Mouse (Mus musculus) midbrain, postnatal 0 days (tissue): ENCODE measurements around the gene Hcls1. TPM values are rescaled to one million over a fixed set of nuclear protein-coding genes. Genes with fewer than 3 reads are reported as not detected.
A peak's percentile ranks its signal among the peaks of the same experiment; 100 is the strongest.

Experiments used
- ATAC-seq: fragments of 200-750 bp; cut with Nextera tagmentation; 2 replicates; pipeline ENCODE4 v1.8.0; 2017; ENCODE audit warnings: moderate number of reproducible peaks, mild to moderate bottlenecking, moderate TSS enrichment, moderate library complexity; ENCODE audit not compliant: low FRiP score
- DNase-seq: peaks from one replicate; pipeline ENCODE4 v3.0.0-alpha.2; 2015; ENCODE audit warnings: low spot score
- H3K27ac ChIP-seq: fragments of 300-500 bp; sonication (generic); 2 replicates; pipeline ENCODE4 v1.5.1; 2014; ENCODE audit warnings: low read depth, mild to moderate bottlenecking, low read length, mixed read lengths
- H3K27me3 ChIP-seq: fragments of 300-500 bp; sonication (generic); 2 replicates; pipeline ENCODE4 v1.6.1; 2014; ENCODE audit warnings: low read length, control low read depth, mixed read lengths; ENCODE audit not compliant: insufficient read depth
- H3K36me3 ChIP-seq: fragments of 300-500 bp; sonication (generic); 2 replicates; pipeline ENCODE4 v1.6.1; 2014; ENCODE audit warnings: low read length, control low read depth, mixed read lengths; ENCODE audit not compliant: insufficient read depth
- H3K4me1 ChIP-seq: fragments of 300-500 bp; sonication (generic); 2 replicates; pipeline ENCODE4 v1.6.1; 2014; ENCODE audit warnings: mild to moderate bottlenecking, control low read depth, antibody characterized with exemption, low read length, mixed read lengths; ENCODE audit not compliant: insufficient read depth
- H3K4me2 ChIP-seq: fragments of 300-500 bp; sonication (generic); 2 replicates; pipeline ENCODE4 v1.6.1; 2014; ENCODE audit warnings: low read depth, mild to moderate bottlenecking, low read length, mixed read lengths; ENCODE audit not compliant: poor library complexity, severe bottlenecking
- H3K4me3 ChIP-seq: fragments of 300-500 bp; sonication (generic); 2 replicates; pipeline ENCODE4 v1.5.1; 2014; ENCODE audit warnings: low read depth, mild to moderate bottlenecking, low read length, moderate library complexity
- H3K9ac ChIP-seq: fragments of 300-500 bp; sonication (generic); replicated peaks from 2 replicates; pipeline ENCODE4 v1.6.1; 2014; ENCODE audit warnings: mild to moderate bottlenecking, low read length, moderate library complexity, mixed read lengths; ENCODE audit not compliant: poor library complexity, severe bottlenecking
- H3K9me3 ChIP-seq: fragments of 300-500 bp; sonication (generic); 2 replicates; pipeline ENCODE4 v1.6.1; 2016; ENCODE audit warnings: low read length, control low read depth
- CTCF ChIP-seq: IDR thresholded peaks from 2 replicates; pipeline ENCODE4 v1.5.1; 2016; ENCODE audit warnings: antibody characterized with exemption, mild to moderate bottlenecking
- WGBS: fragments of 180-500 bp; shearing (Covaris S2); extraction: QIAGEN DNeasy Blood & Tissue Kit; methylation state at CpG from one replicate; pipeline ENCODE4 v1.1.7; 2014; 5-methylcytosine and 5-hydroxymethylcytosine counted together
- polyA plus RNA-seq: library from polyadenylated mRNA; unstranded; fragments of >200 nt; fragmentation: Nextera tagmentation; extraction: Ambion mirVana; gene quantifications from 2 replicates; pipeline ENCODE4 v1.2.1, GENCODE M21; 2015
- total RNA-seq: library from RNA; depleted of rRNA; stranded (reverse); fragments of >200 nt; gene quantifications from 2 replicates; pipeline ENCODE4 v1.2.3, GENCODE M21; 2014

Gene Hcls1
- total and polyA plus RNA-seq, 2 experiments from 2014 or later = 2.3 to 2.4 TPM

- H3K4me1 ChIP-seq = no peaks in the 10 kb centered on the region
- no peak overlapping the region for H3K4me2 ChIP-seq
- WGBS = 12% methylated on average over 4 of the region's 4 CpGs
- DNase-seq (peak; percentile 66), ATAC-seq (no peak)
- H3K9me3 ChIP-seq = no peaks in the 10 kb centered on the region
- H3K9ac ChIP-seq = no peak overlapping the region
- no peaks in the 10 kb centered on the region for H3K36me3 ChIP-seq
- no peak for TF ChIP-seq CTCF
- H3K27ac ChIP-seq = no peak overlapping the region
- H3K27me3 ChIP-seq = no peaks in the 10 kb centered on the region
- no peak overlapping the region for H3K4me3 ChIP-seq
Observed at GRCm38 (mm10) chr16:36951029-36951428, 16.2 kb downstream of the Hcls1 start.

- ATAC-seq = no peak
- no peaks in the 10 kb centered on the region for H3K4me1 ChIP-seq
- 20% methylated on average over 11 of the region's 11 CpGs for WGBS
- H3K4me2 ChIP-seq = no peak overlapping the region
- H3K27ac ChIP-seq = no peak overlapping the region
- DNase-seq = no peak
- TF ChIP-seq CTCF = no peak
- H3K9me3 ChIP-seq = no peaks in the 10 kb centered on the region
- H3K9ac ChIP-seq = no peak overlapping the region
- no peak overlapping the region for H3K4me3 ChIP-seq
- H3K27me3 ChIP-seq = no peaks in the 10 kb centered on the region
- no peaks in the 10 kb centered on the region for H3K36me3 ChIP-seq
Observed at GRCm38 (mm10) chr16:36955106-36955505, 20.3 kb downstream of the Hcls1 start.

- H3K36me3 ChIP-seq = no peaks in the 10 kb centered on the region
- H3K4me1 ChIP-seq = no peaks in the 10 kb centered on the region
- H3K9ac ChIP-seq = no peak overlapping the region
- H3K4me2 ChIP-seq = no peak overlapping the region
- TF ChIP-seq CTCF = no peak
- no peak overlapping the region for H3K4me3 ChIP-seq
- no peaks in the 10 kb centered on the region for H3K9me3 ChIP-seq
- ATAC-seq = no peak
- no peak for DNase-seq
- WGBS = 85% methylated on average over 4 of the region's 4 CpGs
- H3K27ac ChIP-seq = no peak overlapping the region
- H3K27me3 ChIP-seq = no peaks in the 10 kb centered on the region
Observed at GRCm38 (mm10) chr16:36963415-36963814, 28.6 kb downstream of the Hcls1 start.

GRCm38 (mm10) chr16:36979127-36979526 is 44.3 kb downstream of the Hcls1 start:
- ATAC-seq (no peak), DNase-seq (no peak)
- Histone ChIP-seq H3K9ac (no peak overlapping the region), H3K36me3 (no peaks in the 10 kb centered on the region), H3K9me3 (no peaks in the 10 kb centered on the region), H3K4me3 (no peak overlapping the region), H3K27ac (no peak overlapping the region), H3K4me2 (no peak overlapping the region), H3K27me3 (no peaks in the 10 kb centered on the region), H3K4me1 (no peaks in the 10 kb centered on the region)
- 92% methylated on average over 2 of the region's 2 CpGs for WGBS
- TF ChIP-seq CTCF = no peak

- Histone ChIP-seq H3K4me3 (no peak overlapping the region), H3K27me3 (no peaks in the 10 kb centered on the region), H3K4me2 (no peak overlapping the region), H3K9me3 (no peaks in the 10 kb centered on the region), H3K9ac (no peak overlapping the region), H3K27ac (no peak overlapping the region), H3K4me1 (no peaks in the 10 kb centered on the region), H3K36me3 (no peaks in the 10 kb centered on the region)
- DNase-seq (no peak), ATAC-seq (no peak)
- 86% methylated on average over 1 of the region's 1 CpGs for WGBS
- TF ChIP-seq CTCF = no peak
Observed at GRCm38 (mm10) chr16:36983796-36984195, 49.0 kb downstream of the Hcls1 start.

- Histone ChIP-seq H3K27ac (no peak overlapping the region), H3K4me3 (no peak overlapping the region), H3K4me2 (no peak overlapping the region), H3K36me3 (no peaks in the 10 kb centered on the region), H3K9me3 (no peaks in the 10 kb centered on the region), H3K27me3 (no peaks in the 10 kb centered on the region), H3K4me1 (no peaks in the 10 kb centered on the region), H3K9ac (no peak overlapping the region)
- DNase-seq (no peak), ATAC-seq (no peak)
- TF ChIP-seq CTCF = no peak
- 66% methylated on average over 5 of the region's 5 CpGs for WGBS
Observed at GRCm38 (mm10) chr16:36985636-36986042, 50.9 kb downstream of the Hcls1 start.

GRCm38 (mm10) chr16:36987399-36987798 is 52.6 kb downstream of the Hcls1 start:
- Histone ChIP-seq H3K27me3 (no peaks in the 10 kb centered on the region), H3K27ac (no peak overlapping the region), H3K36me3 (no peaks in the 10 kb centered on the region), H3K4me3 (no peak overlapping the region), H3K4me1 (no peaks in the 10 kb centered on the region), H3K4me2 (no peak overlapping the region), H3K9me3 (no peaks in the 10 kb centered on the region), H3K9ac (no peak overlapping the region)
- DNase-seq (no peak), ATAC-seq (no peak)
- no peak for TF ChIP-seq CTCF
- 74% methylated on average over 2 of the region's 2 CpGs for WGBS
